Mouse (Mus musculus) c-Kit-positive CD71-negative TER-119-negative erythroid progenitor cells, embryonic 14.5 days (primary cell): ENCODE data around the gene Amer2.
"Not testable (repeated sequence)": the region's sequence is repeated elsewhere in the genome, so short reads cannot be mapped to it uniquely, and the experiment has no call there.

Experiments used
- DNase-seq: peaks from one replicate; pipeline ENCODE4 v3.0.0-alpha.2; 2013; ENCODE audit warnings: low read depth

Amer2 gene

GRCm38 (mm10) chr14:60372821-60373309 is at the start of gene Amer2:
TSS of gene Amer2 (plus strand) at chr14:60373259.
- DNase-seq = no peak

- not testable (repeated sequence) for DNase-seq
These were observed 33.1 kb upstream of the Amer2 start for GRCm38 (mm10) chr14:60340001-60340400.

GRCm38 (mm10) chr14:60340570-60340969 is 32.5 kb upstream of the Amer2 start:
- DNase-seq = no peak

GRCm38 (mm10) chr14:60345326-60345876 is 27.7 kb upstream of the Amer2 start:
- no peak for DNase-seq

- no peak for DNase-seq
These were observed 14.7 kb upstream of the Amer2 start for GRCm38 (mm10) chr14:60358347-60358746.

- DNase-seq = no peak
These were observed 11.5 kb upstream of the Amer2 start for GRCm38 (mm10) chr14:60361380-60362212.

GRCm38 (mm10) chr14:60366729-60367128 is 6.3 kb upstream of the Amer2 start:
- DNase-seq = no peak

- DNase-seq = no peak
These were observed 4.0 kb upstream of the Amer2 start for GRCm38 (mm10) chr14:60368769-60369666.

GRCm38 (mm10) chr14:60369667-60370315 is 3.3 kb upstream of the Amer2 start:
- no peak for DNase-seq

GRCm38 (mm10) chr14:60377107-60377506 is 4.0 kb downstream of the Amer2 start:
- no peak for DNase-seq

GRCm38 (mm10) chr14:60377546-60377945 is 4.5 kb downstream of the Amer2 start:
- DNase-seq = no peak

GRCm38 (mm10) chr14:60378057-60378565 is 5.1 kb downstream of the Amer2 start:
- DNase-seq = no peak

- no peak for DNase-seq
These were observed 5.7 kb downstream of the Amer2 start for GRCm38 (mm10) chr14:60378566-60379322.

- DNase-seq = no peak
These were observed 6.4 kb downstream of the Amer2 start for GRCm38 (mm10) chr14:60379323-60379957.

GRCm38 (mm10) chr14:60379958-60380330 is 6.9 kb downstream of the Amer2 start:
- DNase-seq = no peak

- no peak for DNase-seq
These were observed 8.6 kb downstream of the Amer2 start for GRCm38 (mm10) chr14:60381671-60382070.

GRCm38 (mm10) chr14:60383816-60384215 is 10.8 kb downstream of the Amer2 start:
- no peak for DNase-seq

GRCm38 (mm10) chr14:60384269-60384668 is 11.2 kb downstream of the Amer2 start:
- no peak for DNase-seq

GRCm38 (mm10) chr14:60385079-60385643 is 12.1 kb downstream of the Amer2 start:
- no peak for DNase-seq
